Mouse (Mus musculus): ENCODE results near the gene Sh3rf3.

- no peak for TF ChIP-seq CTCF (IDR thresholded peaks at IDR 0.05)
- TF ChIP-seq EP300 (IDR thresholded peaks at IDR 0.05), result no peak
Measured at GRCm38 (mm10) chr10:58897009-58897543, 83.9 kb downstream of the Sh3rf3 start.
